Mouse (Mus musculus) midbrain, postnatal 0 days (tissue): Measurements from ENCODE around the gene Mcub. TPM values are rescaled to one million over a fixed set of nuclear protein-coding genes. Genes with fewer than 3 reads are reported as not detected.

Experiments
- ATAC-seq: fragments of 200-750 bp; cut with Nextera tagmentation; 2 replicates; pipeline ENCODE4 v1.8.0; 2017; ENCODE audit warnings: moderate number of reproducible peaks, mild to moderate bottlenecking, moderate TSS enrichment, moderate library complexity; ENCODE audit not compliant: low FRiP score
- DNase-seq: peaks from one replicate; pipeline ENCODE4 v3.0.0-alpha.2; 2015; ENCODE audit warnings: low spot score
- H3K27ac ChIP-seq: fragments of 300-500 bp; sonication (generic); 2 replicates; pipeline ENCODE4 v1.5.1; 2014; ENCODE audit warnings: low read depth, mild to moderate bottlenecking, low read length, mixed read lengths
- H3K27me3 ChIP-seq: fragments of 300-500 bp; sonication (generic); 2 replicates; pipeline ENCODE4 v1.6.1; 2014; ENCODE audit warnings: low read length, control low read depth, mixed read lengths; ENCODE audit not compliant: insufficient read depth
- H3K36me3 ChIP-seq: fragments of 300-500 bp; sonication (generic); 2 replicates; pipeline ENCODE4 v1.6.1; 2014; ENCODE audit warnings: low read length, control low read depth, mixed read lengths; ENCODE audit not compliant: insufficient read depth
- H3K4me1 ChIP-seq: fragments of 300-500 bp; sonication (generic); 2 replicates; pipeline ENCODE4 v1.6.1; 2014; ENCODE audit warnings: mild to moderate bottlenecking, control low read depth, antibody characterized with exemption, low read length, mixed read lengths; ENCODE audit not compliant: insufficient read depth
- H3K4me2 ChIP-seq: fragments of 300-500 bp; sonication (generic); 2 replicates; pipeline ENCODE4 v1.6.1; 2014; ENCODE audit warnings: low read depth, mild to moderate bottlenecking, low read length, mixed read lengths; ENCODE audit not compliant: poor library complexity, severe bottlenecking
- H3K4me3 ChIP-seq: fragments of 300-500 bp; sonication (generic); 2 replicates; pipeline ENCODE4 v1.5.1; 2014; ENCODE audit warnings: low read depth, mild to moderate bottlenecking, low read length, moderate library complexity
- H3K9ac ChIP-seq: fragments of 300-500 bp; sonication (generic); replicated peaks from 2 replicates; pipeline ENCODE4 v1.6.1; 2014; ENCODE audit warnings: mild to moderate bottlenecking, low read length, moderate library complexity, mixed read lengths; ENCODE audit not compliant: poor library complexity, severe bottlenecking
- H3K9me3 ChIP-seq: fragments of 300-500 bp; sonication (generic); 2 replicates; pipeline ENCODE4 v1.6.1; 2016; ENCODE audit warnings: low read length, control low read depth
- CTCF ChIP-seq: IDR thresholded peaks from 2 replicates; pipeline ENCODE4 v1.5.1; 2016; ENCODE audit warnings: antibody characterized with exemption, mild to moderate bottlenecking
- WGBS: fragments of 180-500 bp; shearing (Covaris S2); extraction: QIAGEN DNeasy Blood & Tissue Kit; methylation state at CpG from one replicate; pipeline ENCODE4 v1.1.7; 2014; 5-methylcytosine and 5-hydroxymethylcytosine counted together
- polyA plus RNA-seq: library from polyadenylated mRNA; unstranded; fragments of >200 nt; fragmentation: Nextera tagmentation; extraction: Ambion mirVana; gene quantifications from 2 replicates; pipeline ENCODE4 v1.2.1, GENCODE M21; 2015
- total RNA-seq: library from RNA; depleted of rRNA; stranded (reverse); fragments of >200 nt; gene quantifications from 2 replicates; pipeline ENCODE4 v1.2.3, GENCODE M21; 2014

The Mcub gene
- total and polyA plus RNA-seq, 2 experiments from 2014 or later, result 6.0 to 6.4 TPM

DNA sequence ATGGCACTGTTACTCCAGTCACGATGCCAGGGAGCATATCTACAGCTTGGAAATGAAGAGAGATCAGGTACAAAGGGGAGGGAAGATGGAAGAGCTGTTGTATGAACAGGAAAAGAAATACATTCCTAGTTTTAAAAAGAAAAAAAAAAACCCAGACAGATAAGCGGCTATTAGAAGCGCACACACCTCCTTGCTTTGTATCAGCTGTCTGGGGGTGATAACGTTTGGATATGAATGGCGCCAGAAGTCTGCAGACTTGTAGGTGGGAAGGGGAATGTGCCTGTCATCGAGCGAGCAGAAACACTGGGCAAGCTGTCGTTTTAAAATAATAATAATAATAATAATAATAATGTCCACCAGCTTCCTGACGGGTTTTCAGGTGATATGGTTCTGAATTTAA, 84.4 kb downstream of the Mcub start:
- WGBS, result 90% methylated on average over 9 of the region's 9 CpGs
- H3K36me3 ChIP-seq, result peaks cover 10% of the 10 kb centered on the region
- H3K4me3 ChIP-seq, result no peak overlapping the region
- no peak overlapping the region for H3K4me2 ChIP-seq
- H3K4me1 ChIP-seq, result no peaks in the 10 kb centered on the region
- DNase-seq (no peak), ATAC-seq (no peak)
- TF ChIP-seq CTCF, result no peak
- no peaks in the 10 kb centered on the region for H3K9me3 ChIP-seq
- H3K27me3 ChIP-seq, result no peaks in the 10 kb centered on the region
- H3K27ac ChIP-seq, result no peak overlapping the region
- H3K9ac ChIP-seq, result no peak overlapping the region

GRCm38 (mm10) chr3:129880925-129881593, 88.9 kb downstream of the Mcub start:
- H3K9ac ChIP-seq, result no peak overlapping the region
- no peak overlapping the region for H3K4me3 ChIP-seq
- no peak overlapping the region for H3K27ac ChIP-seq
- no peak overlapping the region for H3K4me2 ChIP-seq
- no peaks in the 10 kb centered on the region for H3K36me3 ChIP-seq
- no peaks in the 10 kb centered on the region for H3K27me3 ChIP-seq
- WGBS, result 87% methylated on average over 8 of the region's 8 CpGs
- H3K4me1 ChIP-seq, result 0 out of 2 replicates have a peak, but pooled peaks cover 2% of the 10 kb centered on the region
- DNase-seq, result no peak
- ATAC-seq, result no peak
- no peaks in the 10 kb centered on the region for H3K9me3 ChIP-seq
- no peak for TF ChIP-seq CTCF

DNA sequence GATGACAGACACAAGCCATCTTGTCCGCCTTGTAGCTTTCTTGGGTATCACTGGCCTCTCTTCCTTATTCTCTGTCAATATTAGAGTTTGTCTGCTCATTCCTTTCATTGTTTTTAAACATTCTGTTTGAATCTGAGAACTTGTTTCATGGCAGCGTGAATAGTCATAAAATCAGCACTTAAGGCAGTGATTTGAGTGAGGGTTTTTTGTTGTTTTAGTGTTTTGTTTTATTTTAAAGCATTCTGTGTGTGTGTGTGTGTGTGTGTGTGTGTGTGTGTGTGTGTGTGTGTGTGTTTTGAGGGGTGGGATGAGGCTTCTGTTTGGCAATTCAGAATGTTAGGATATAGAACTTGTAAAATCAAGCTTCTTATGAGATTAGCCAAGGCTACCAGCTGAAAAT, 90.1 kb downstream of the Mcub start:
- Histone ChIP-seq H3K4me3 (peak overlapping the region; percentile 69), H3K4me2 (peak overlapping the region; percentile 94), H3K4me1 (0 out of 2 replicates have a peak, but pooled peaks cover 2% of the 10 kb centered on the region), H3K9me3 (no peaks in the 10 kb centered on the region), H3K27ac (no peak overlapping the region), H3K36me3 (no peaks in the 10 kb centered on the region), H3K9ac (no peak overlapping the region), H3K27me3 (no peaks in the 10 kb centered on the region)
- 72% methylated on average over 2 of the region's 2 CpGs for WGBS
- ATAC-seq (no peak), DNase-seq (no peak)
- no peak for TF ChIP-seq CTCF

- TF ChIP-seq CTCF, result no peak
- Histone ChIP-seq H3K9ac (peak overlapping the region; percentile 72), H3K36me3 (no peaks in the 10 kb centered on the region), H3K27ac (peak overlapping the region; percentile 62; the same call in 1 of the 2 replicates), H3K9me3 (no peaks in the 10 kb centered on the region), H3K27me3 (no peaks in the 10 kb centered on the region), H3K4me3 (peak overlapping the region; percentile 69), H3K4me2 (peak overlapping the region; percentile 94), H3K4me1 (0 out of 2 replicates have a peak, but pooled peaks cover 2% of the 10 kb centered on the region)
- DNase-seq (peak; percentile 30), ATAC-seq (peak; percentile 52)
- WGBS, result 2% methylated on average over 22 of the region's 25 CpGs
These were observed 90.8 kb downstream of the Mcub start for GRCm38 (mm10) chr3:129879131-129879757.

DNA sequence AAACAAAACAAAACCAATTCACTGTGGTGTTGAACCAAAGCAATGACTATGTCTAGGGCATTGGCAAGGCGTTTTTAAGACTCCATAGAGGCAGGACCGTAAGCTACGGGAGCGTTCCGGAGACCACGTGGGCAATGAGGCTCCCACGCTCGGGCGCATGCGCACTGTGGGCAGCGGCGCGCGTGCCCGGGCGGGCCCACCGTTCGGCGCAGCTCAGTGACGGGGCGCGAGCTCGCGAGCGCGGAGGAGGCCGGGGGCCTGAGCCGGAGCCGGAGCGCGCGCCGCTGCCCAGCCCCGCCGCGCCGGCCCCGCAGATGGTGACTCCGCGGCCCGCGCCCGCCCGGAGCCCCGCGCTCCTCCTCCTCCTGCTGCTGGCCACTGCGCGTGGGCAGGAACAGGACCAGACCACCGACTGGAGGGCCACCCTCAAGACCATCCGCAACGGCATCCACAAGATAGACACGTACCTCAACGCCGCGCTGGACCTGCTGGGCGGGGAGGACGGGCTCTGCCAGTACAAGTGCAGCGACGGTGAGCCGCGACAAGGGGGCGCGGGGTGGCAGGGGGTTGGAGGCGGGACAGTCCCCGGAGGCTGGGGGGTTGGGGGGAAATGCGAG, 91.5 kb downstream of the Mcub start, which contains the start of gene Pla2g12a:
Gene Pla2g12a (plus strand): TSS at position 202 of the 617 bp plus-strand sequence.
- H3K4me2 ChIP-seq, result peak within 1 kb of the TSS; percentile 94

More for the DNA sequence above, 91.5 kb downstream of the Mcub start, which contains the start of gene Pla2g12a:
- Histone ChIP-seq H3K4me1 (0 out of 2 replicates have a peak, but pooled peaks cover 2% of the 10 kb centered on the region), H3K27me3 (no peaks in the 10 kb centered on the region), H3K9me3 (no peaks in the 10 kb centered on the region), H3K4me3 (peak within 1 kb of the TSS; percentile 69), H3K36me3 (no peaks in the 10 kb centered on the region), H3K27ac (peak within 1 kb of the TSS; percentile 62), H3K9ac (peak within 1 kb of the TSS; percentile 72)
- DNase-seq (peak; percentile 94), ATAC-seq (peak; percentile 94)
- 1% methylated on average over 55 of the region's 66 CpGs for WGBS
- TF ChIP-seq CTCF, result peak; percentile 32; the same call in 1 of the 2 replicates
